In genomic region chr7:28701306-28701705, GRCm38 (mm10) we compare ENCODE assay signal across 14 mouse cellular contexts. TPM values are rescaled to one million over a fixed set of nuclear protein-coding genes. Genes with fewer than 3 reads are reported as not detected.
"Had no signal": no experiment of that assay in that cellular context is flagged by ENCODE, and none has a peak within 500 bp of the region (broad histone marks: within the 10 kb centered on the region; RNA-seq: fewer than 3 reads in every experiment).

No protein-coding gene starts in this region.

RNA-seq across cellular contexts. Expression of gene Fbxo27, which starts 8.7 kb away (rescaled TPM):
- total RNA-seq: common myeloid progenitor, adult 5-6 weeks had no signal

RNA-seq across cellular contexts. Expression of gene Ccer2, which starts 54.7 kb away (rescaled TPM):
- total RNA-seq: common myeloid progenitor, adult 5-6 weeks; forebrain, postnatal 0 days; gastrocnemius, adult 18-20 months; gastrocnemius, adult 2 months; gastrocnemius, adult 8-10 months; gastrocnemius, postnatal 10 days; gastrocnemius, postnatal 14 days; gastrocnemius, postnatal 25 days; gastrocnemius, postnatal 36 days; gastrocnemius, postnatal 4 days; granulocyte monocyte progenitor cell, adult 5-6 weeks; heart, adult 18-20 months; heart, adult 2 months; heart, adult 8-10 months had no signal
